Mouse (Mus musculus) stomach, postnatal 0 days (tissue): ENCODE results near the gene Grasp.

Experiments used
- CTCF ChIP-seq: IDR thresholded peaks from 2 replicates; pipeline ENCODE4 v1.5.1; 2016; ENCODE audit warnings: antibody characterized with exemption, low read depth, mild to moderate bottlenecking, moderate library complexity
- EP300 ChIP-seq: optimal IDR thresholded peaks from 2 replicates; pipeline ENCODE3; 2016; ENCODE audit warnings: antibody characterized with exemption

GRCm38 (mm10) chr15:101233183-101233582, 9.2 kb downstream of the Grasp start:
- no peak for TF ChIP-seq CTCF
- no peak for TF ChIP-seq EP300
